Mouse (Mus musculus) liver, embryonic 14.5 days (tissue): Measurements from ENCODE around the gene Krt8. TPM values are rescaled to one million over a fixed set of nuclear protein-coding genes. Genes with fewer than 3 reads are reported as not detected.

Experiments used
- ATAC-seq: fragments of 200-750 bp; cut with Nextera tagmentation; 2 replicates; pipeline ENCODE4 v1.8.0; 2017; ENCODE audit warnings: moderate number of reproducible peaks, mild to moderate bottlenecking, moderate library complexity; ENCODE audit not compliant: insufficient read depth
- DNase-seq, 3 experiments: peaks; one replicate each; pipeline ENCODE4 v3.0.0-alpha.2; 2012 to 2013; ENCODE audit warnings: low read depth in 3 of 3, low spot score in 3 of 3
- H3K27ac ChIP-seq: fragments of 300-500 bp; sonication (generic); 2 replicates; pipeline ENCODE4 v1.5.1; 2014; ENCODE audit warnings: moderate library complexity, mild to moderate bottlenecking, control low read depth, inconsistent platforms
- H3K27me3 ChIP-seq: fragments of 300-500 bp; sonication (generic); 2 replicates; pipeline ENCODE4 v1.6.1; 2014; ENCODE audit warnings: mild to moderate bottlenecking, low read length, moderate library complexity; ENCODE audit not compliant: control insufficient read depth, insufficient read depth
- H3K36me3 ChIP-seq: fragments of 300-500 bp; sonication (generic); replicated peaks from 2 replicates; pipeline ENCODE4 v1.6.1; 2014; ENCODE audit warnings: low read depth; ENCODE audit not compliant: control insufficient read depth, insufficient read depth
- H3K4me1 ChIP-seq, 2 experiments: fragments of 200-500 bp in 1 of 2; fragments of 300-500 bp in 1 of 2; sonication (generic) in 1 of 2; replicated peaks; 2 replicates each; pipeline ENCODE4 v1.6.1; 2012 to 2014; ENCODE audit warnings: antibody characterized with exemption in 1 of 2, inconsistent platforms in 1 of 2, low read length in 1 of 2; ENCODE audit not compliant: control insufficient read depth in 2 of 2, insufficient read depth in 2 of 2
- H3K4me2 ChIP-seq: fragments of 300-500 bp; sonication (generic); 2 replicates; pipeline ENCODE4 v1.6.1; 2014; ENCODE audit warnings: low read depth, mild to moderate bottlenecking, control low read depth, moderate library complexity
- H3K4me3 ChIP-seq, 2 experiments: fragments of 200-500 bp in 1 of 2; fragments of 300-500 bp in 1 of 2; sonication (generic) in 1 of 2; 2 replicates each; pipeline ENCODE4 v1.5.1; 2012 to 2014; ENCODE audit warnings: low read depth in 2 of 2, low read length in 2 of 2, mild to moderate bottlenecking in 2 of 2, control low read depth in 1 of 2, inconsistent platforms in 1 of 2, moderate library complexity in 1 of 2; ENCODE audit not compliant: insufficient read depth in 1 of 2
- H3K9ac ChIP-seq: fragments of 300-500 bp; sonication (generic); replicated peaks from 2 replicates; pipeline ENCODE4 v1.6.1; 2014; ENCODE audit warnings: mild to moderate bottlenecking, control low read depth, moderate library complexity
- H3K9me3 ChIP-seq: fragments of 300-500 bp; sonication (generic); 2 replicates; pipeline ENCODE4 v1.6.1; 2016; ENCODE audit warnings: low read length, mixed read lengths; ENCODE audit not compliant: control insufficient read depth
- CTCF ChIP-seq: IDR thresholded peaks from 2 replicates; pipeline ENCODE4 v1.5.1; 2016; ENCODE audit warnings: antibody characterized with exemption, low read depth, control low read depth
- EP300 ChIP-seq: IDR thresholded peaks from 2 replicates; pipeline ENCODE4 v1.6.1; 2016; ENCODE audit warnings: antibody characterized with exemption, low read depth
- WGBS: fragments of 180-500 bp; shearing (Covaris S2); extraction: QIAGEN DNeasy Blood & Tissue Kit; methylation state at CpG from one replicate; pipeline ENCODE4 v1.1.7; 2014; ENCODE audit not compliant: insufficient replicate concordance; 5-methylcytosine and 5-hydroxymethylcytosine counted together
- polyA plus RNA-seq, 2 experiments: library from polyadenylated mRNA; depleted of rRNA in 1 of 2; stranded (reverse) in 1 of 2; unstranded in 1 of 2; fragments of >200 nt; fragmentation: Nextera tagmentation in 1 of 2; extraction: Ambion mirVana in 1 of 2; gene quantifications; 2 replicates each; pipeline versions ENCODE4 v1.2.1 to v1.2.3; 2012 to 2014

The Krt8 gene
- polyA plus RNA-seq, 2 experiments, result 40.5 to 98.1 TPM

- no peak overlapping the region for H3K4me3 ChIP-seq
- no peak overlapping the region for H3K27ac ChIP-seq
- DNase-seq, result no peak
- no peaks in the 10 kb centered on the region for H3K36me3 ChIP-seq
- TF ChIP-seq CTCF, result no peak
- TF ChIP-seq EP300, result no peak
- no peaks in the 10 kb centered on the region for H3K9me3 ChIP-seq
- no peak overlapping the region for H3K4me2 ChIP-seq
- whole genome bisulfite sequencing, result 43% methylated on average over 7 of the region's 7 CpGs
- H3K27me3 ChIP-seq, result no peaks in the 10 kb centered on the region
- H3K4me1 ChIP-seq, result peaks cover 0 to 4% of the 10 kb centered on the region in 2 experiments; a peak in 2 of 4 replicates
- ATAC-seq, result no peak
- no peak overlapping the region for H3K9ac ChIP-seq
Observed at GRCm38 (mm10) chr15:102016787-102017186, 12.5 kb upstream of the Krt8 start.

GRCm38 (mm10) chr15:102016096-102016495 is 11.8 kb upstream of the Krt8 start:
- H3K4me1 ChIP-seq, result peaks cover 0 to 4% of the 10 kb centered on the region in 2 experiments; a peak in 2 of 4 replicates
- 24% methylated on average over 3 of the region's 3 CpGs for WGBS
- no peak overlapping the region for H3K27ac ChIP-seq
- no peaks in the 10 kb centered on the region for H3K36me3 ChIP-seq
- no peak for ATAC-seq
- H3K9me3 ChIP-seq, result no peaks in the 10 kb centered on the region
- no peak overlapping the region for H3K9ac ChIP-seq
- no peaks in the 10 kb centered on the region for H3K27me3 ChIP-seq
- H3K4me2 ChIP-seq, result no peak overlapping the region
- H3K4me3 ChIP-seq, result no peak overlapping the region
- DNase-seq, result no peak
- no peak for TF ChIP-seq CTCF
- no peak for TF ChIP-seq EP300

GRCm38 (mm10) chr15:102014848-102015247 is 10.6 kb upstream of the Krt8 start:
- DNase-seq (no peak), ATAC-seq (no peak)
- 22% methylated on average over 4 of the region's 4 CpGs for WGBS
- Histone ChIP-seq H3K27me3 (no peaks in the 10 kb centered on the region), H3K4me2 (no peak overlapping the region), H3K9me3 (no peaks in the 10 kb centered on the region), H3K9ac (no peak overlapping the region), H3K36me3 (no peaks in the 10 kb centered on the region), H3K27ac (no peak overlapping the region), H3K4me1 (peaks cover 0 to 4% of the 10 kb centered on the region in 2 experiments; a peak in 2 of 4 replicates), H3K4me3 (no peak overlapping the region)
- TF ChIP-seq EP300 (no peak), CTCF (no peak)

- 29% methylated on average over 3 of the region's 3 CpGs for WGBS
- Histone ChIP-seq H3K4me1 (peaks cover 0 to 4% of the 10 kb centered on the region in 2 experiments; a peak in 2 of 4 replicates), H3K9ac (no peak overlapping the region), H3K27me3 (no peaks in the 10 kb centered on the region), H3K9me3 (no peaks in the 10 kb centered on the region), H3K4me3 (no peak overlapping the region), H3K4me2 (no peak overlapping the region), H3K27ac (no peak overlapping the region), H3K36me3 (no peaks in the 10 kb centered on the region)
- ATAC-seq (no peak), DNase-seq (no peak)
- TF ChIP-seq CTCF, result no peak
- TF ChIP-seq EP300, result no peak
Observed at GRCm38 (mm10) chr15:102013651-102014050, 9.4 kb upstream of the Krt8 start.

- 51% methylated on average over 4 of the region's 4 CpGs for WGBS
- ATAC-seq (no peak), DNase-seq (no peak)
- peaks cover 0 to 4% of the 10 kb centered on the region in 2 experiments; a peak in 2 of 4 replicates for H3K4me1 ChIP-seq
- no peak overlapping the region for H3K9ac ChIP-seq
- H3K36me3 ChIP-seq, result no peaks in the 10 kb centered on the region
- no peak overlapping the region for H3K4me2 ChIP-seq
- H3K4me3 ChIP-seq, result no peak overlapping the region
- H3K9me3 ChIP-seq, result no peaks in the 10 kb centered on the region
- no peak for TF ChIP-seq CTCF
- TF ChIP-seq EP300, result no peak
- no peak overlapping the region for H3K27ac ChIP-seq
- H3K27me3 ChIP-seq, result no peaks in the 10 kb centered on the region
Observed at GRCm38 (mm10) chr15:102012260-102012765, 8.0 kb upstream of the Krt8 start.
